Mouse (Mus musculus) kidney, postnatal 10 days (tissue): ENCODE results near the gene Pisd.
"Not testable (repeated sequence)": the region's sequence is repeated elsewhere in the genome, so short reads cannot be mapped to it uniquely, and the experiment has no call there.

Experiments used
- DNase-seq: peaks from one replicate; pipeline ENCODE4 v3.0.0; 2021; ENCODE audit warnings: mixed read lengths

Pisd gene

DNA sequence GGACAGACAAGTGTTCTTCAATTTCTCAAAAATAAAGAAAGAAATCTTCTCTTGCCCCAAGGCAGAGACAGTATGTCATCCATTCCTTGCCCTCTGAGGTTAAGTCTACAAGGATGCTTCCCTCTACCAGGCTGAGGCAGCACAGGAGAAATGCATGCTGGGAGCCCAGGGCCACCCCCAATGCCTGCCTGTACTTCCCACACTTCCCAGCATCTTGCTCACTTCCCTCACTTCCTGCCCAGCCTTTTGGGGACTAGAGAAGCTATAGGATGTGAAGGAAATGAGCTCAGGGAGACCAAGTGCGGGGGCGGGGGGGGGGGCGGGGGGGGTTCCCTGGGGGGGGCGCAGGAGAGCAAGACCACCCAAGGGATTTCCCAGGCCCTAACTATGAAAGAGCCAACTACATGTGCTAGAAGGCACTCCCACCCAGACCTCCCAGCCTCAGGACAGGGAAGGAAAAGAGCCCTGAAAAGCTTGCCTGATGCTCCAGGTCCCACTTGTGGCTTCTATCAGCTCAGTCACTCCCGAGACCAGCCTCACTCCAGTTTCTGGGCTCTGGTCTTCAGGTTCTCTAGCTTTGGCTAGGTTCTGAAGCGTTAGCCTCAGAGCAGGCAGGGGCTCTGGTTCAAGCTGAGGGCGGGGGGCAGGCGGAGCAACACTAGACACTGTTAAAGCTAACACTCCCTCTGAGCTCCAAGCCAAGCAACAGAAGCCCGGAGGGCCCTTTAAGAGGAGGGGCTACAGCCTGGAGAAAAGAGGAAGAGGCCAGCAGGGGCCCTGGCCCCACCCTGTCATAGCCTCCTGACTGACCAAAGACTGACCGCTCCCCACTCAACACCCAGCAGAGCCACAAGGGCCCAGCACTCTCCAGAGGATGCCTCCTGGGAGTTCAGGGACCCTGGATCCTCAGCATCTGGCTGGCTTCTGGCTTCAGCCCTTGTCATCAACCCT lies 39.5 kb downstream of the Pisd start:
- DNase-seq = peak; percentile 88

DNA sequence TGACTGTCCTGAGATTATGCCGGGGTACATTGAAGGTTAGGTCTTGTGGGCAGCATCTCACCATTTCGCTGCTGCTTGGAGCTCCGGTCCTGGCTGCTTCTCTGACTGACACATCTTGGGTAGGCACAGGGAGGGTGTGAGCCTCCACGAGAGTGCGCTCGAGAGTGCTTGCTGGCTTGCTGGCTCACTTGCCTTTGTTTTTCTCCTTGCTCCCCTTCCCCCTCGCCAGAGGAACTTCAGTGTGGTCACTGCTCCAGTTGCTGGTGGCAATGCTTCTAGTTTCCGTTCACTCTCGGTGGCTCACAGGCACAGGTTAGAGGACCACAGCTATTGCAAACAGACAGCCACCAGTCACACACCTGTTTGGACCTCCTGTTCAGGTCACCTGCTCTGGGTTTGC lies 43.3 kb downstream of the Pisd start:
- DNase-seq = peak; percentile 26

DNA sequence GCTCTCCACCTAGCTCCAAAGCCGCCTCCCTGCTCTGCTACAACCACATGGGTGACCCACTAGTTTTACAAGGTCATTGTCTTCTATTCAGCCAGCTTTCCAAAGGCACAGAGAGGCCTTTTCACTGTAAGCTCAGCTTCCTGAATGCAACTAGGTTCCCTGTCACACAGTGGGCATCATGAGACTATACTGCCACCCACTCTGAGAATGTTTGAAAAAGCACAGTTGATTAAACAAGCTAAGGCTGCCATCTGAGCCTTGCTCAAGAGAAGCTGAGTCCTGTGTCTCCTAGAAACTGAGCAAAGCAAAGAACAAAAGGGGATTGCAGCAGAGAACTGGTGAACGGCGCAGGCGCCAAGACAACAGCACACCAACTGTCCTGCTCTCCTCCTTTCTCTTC lies 44.1 kb downstream of the Pisd start:
- DNase-seq = not testable (repeated sequence)

DNA sequence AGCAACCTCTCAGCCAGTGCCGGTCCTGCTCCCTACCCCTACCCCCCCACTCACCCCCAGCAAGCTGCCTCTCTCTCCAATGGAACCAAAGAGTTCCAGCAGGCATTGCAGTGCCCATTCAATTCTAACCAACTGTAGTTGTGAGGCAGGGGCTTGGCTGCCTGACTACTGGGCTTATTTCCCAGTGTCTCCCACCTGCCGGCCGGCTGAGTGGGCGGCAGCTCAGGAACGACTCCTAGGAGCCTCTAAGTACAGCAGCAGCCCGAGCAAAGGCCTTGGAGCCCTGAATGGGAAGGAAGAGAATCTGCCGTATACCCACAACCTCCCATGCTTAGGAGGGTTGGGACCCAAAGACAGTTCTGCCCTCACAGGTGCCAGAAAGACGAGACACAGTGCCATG lies 44.6 kb downstream of the Pisd start:
- DNase-seq = not testable (repeated sequence)

DNA sequence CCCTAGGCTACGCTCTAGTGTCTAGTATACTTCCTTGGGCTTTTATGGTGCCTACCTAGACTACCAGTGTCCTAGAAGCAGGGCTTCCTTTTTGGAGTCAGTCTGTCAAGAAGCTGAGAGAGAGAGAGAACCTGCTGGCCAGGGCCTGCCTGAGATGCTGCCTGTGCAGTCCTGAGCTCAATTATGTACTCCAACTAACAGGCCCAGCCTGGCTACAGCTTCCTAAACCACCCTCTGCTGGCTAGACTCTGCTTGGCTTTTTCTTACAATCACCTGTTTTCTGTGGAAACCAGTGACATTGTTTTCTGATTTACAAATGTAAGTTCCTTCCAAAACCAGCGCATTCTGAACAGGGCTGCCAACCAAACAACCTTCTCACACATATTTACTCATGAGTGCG lies 45.3 kb downstream of the Pisd start:
- no peak for DNase-seq

DNA sequence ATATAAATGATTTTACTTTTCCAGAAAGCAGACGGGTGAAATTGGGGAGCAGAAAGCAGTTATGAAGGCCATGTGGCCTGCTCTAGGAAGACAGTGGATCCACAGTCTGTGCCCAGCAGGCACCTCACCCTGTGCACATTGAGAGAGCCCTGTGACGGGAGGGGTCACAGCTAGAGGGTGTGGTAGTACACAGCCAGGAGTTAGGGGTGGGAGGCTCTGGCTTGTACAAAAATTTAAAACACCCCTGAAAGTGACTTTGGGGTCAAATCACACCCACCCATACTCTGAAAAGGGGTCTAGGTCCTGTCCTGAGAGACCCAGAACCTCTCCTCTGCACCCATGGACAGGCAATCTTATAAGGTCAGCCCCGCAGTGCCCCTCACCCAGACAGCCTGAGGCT lies 48.7 kb downstream of the Pisd start:
- not testable (repeated sequence) for DNase-seq

DNA sequence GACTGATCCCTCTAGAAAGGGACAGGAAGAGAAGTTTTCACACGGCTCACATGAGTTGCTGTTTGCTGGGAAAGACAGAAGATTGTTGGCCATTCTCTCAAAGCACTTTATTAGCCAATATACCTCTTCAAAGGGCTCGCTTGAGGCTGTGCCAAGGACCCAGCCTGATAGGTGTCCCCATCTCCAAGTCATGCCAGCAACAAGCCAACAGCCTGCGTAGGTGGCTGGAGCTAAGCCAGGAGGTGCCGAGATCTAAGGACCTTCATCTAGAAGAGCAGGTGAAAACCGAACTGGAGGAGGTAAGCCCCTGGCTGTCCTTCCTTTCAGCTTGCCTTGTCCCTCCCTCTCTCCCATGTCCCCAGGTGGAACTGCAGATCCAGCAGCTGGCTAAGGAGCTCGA lies 49.7 kb downstream of the Pisd start:
- DNase-seq = no peak

DNA sequence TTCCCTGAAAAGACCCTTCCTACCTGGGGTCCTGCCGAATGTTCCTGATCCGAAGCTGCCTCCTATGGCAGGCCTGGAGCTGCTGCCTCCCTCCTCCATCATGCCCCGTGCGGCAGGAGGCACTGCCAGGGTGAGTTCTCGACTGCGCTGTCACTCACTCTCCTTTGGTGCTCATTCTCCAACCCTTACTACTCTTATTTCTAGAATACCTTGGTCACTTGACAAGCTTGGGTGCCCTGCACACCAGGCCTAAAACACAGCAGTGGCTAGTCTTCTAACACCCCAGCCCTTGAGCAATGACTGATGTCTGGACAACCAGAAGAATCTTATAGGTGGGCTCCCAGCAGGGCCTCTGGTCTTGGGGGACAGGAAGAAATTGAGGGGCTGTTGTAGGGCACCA lies 51.6 kb downstream of the Pisd start:
- not testable (repeated sequence) for DNase-seq

DNA sequence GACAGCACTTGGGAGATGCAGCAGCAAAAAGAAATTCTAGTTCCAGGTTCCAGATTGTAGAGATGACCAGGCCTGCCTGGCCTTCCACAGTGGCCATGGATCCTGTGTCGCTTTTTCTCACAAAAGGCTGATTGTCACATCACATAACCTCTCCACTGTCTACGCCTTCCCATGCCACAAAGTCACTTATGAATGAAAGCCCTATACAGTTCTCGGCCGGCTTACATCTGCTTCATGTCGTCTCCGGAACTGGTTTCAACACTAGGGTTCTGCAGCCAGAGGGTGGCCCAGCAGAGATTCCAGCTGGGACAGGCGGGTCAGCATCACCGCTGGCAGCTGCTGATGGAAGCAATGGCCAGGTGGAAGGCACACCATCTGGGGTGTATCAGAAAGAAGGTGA lies 56.6 kb downstream of the Pisd start:
- DNase-seq = no peak

DNA sequence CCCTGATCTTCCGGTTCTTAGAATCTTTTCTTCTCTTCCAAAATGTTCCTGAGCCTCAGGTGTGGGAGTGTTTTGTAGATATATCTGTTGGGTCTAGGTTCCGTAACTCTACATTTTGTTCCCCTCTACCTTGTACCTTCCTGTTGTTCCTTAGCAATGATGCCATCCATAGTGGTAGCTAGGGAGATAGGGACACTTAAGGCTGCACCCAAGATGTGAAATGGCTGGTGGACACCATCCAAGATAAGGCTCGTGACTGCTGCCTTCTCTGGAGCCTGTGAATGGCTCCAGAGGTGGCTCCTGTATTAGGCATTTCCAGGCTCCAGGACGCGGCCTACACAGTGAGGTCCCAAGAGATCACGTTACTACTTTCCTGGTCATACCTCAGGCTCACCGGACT lies 57.1 kb downstream of the Pisd start:
- DNase-seq = no peak

DNA sequence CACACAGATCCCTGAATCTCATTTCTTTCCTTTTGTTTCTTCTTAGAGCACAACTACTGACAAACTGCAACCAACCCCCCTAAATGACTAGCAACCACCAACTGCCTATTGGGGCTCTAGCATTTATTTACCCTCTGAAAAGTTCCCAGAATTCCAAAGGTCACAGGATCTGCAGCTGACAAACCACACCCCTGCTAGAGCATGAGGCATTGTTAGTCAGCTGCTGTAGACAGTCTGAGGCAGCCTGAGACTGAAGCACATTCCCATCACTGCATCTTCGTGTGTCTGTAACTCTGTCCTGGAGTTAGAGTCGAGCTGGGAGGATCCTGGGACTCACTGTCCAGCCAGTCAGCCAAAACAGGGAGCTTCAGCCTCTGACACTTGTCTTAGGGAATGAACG lies 60.0 kb downstream of the Pisd start:
- not testable (repeated sequence) for DNase-seq

DNA sequence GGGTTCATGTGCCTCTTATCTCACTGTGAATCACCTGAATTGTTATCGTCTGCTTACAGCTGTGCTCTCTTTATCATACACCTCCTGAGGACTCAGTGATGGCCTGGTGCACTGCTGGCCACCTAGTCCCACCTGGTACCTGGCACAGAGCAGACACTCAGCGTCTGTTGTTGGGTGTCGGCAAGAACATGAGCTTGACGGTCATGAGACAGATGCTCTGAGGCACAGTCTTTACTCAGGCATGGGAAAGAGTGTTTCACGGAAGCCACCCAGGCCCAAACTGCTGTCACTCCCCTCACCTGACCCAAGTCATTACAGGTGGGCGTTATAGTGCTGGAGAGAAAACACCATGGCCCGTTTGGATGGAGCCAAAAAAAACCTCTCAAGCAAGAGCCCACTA lies 61.5 kb downstream of the Pisd start:
- DNase-seq = no peak

DNA sequence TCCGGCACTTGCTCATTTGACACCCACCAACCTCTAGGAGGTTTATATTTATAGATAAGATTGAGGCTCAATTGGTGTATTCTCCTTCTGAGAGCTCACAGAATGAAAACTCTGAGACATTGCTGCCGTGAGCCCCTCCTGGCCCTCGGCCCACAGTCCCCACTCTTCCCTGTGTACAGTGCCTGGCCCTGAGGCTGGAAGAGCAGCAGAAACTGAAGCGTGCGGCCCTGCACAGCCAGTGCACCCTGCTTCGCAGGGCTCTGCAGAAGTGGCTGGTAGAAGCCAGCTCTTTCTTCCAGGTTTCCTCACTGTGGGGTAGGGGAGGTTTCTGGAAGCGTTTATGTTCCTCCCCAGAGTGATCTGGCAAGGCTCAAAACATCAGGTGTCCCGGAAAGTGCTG lies 62.7 kb downstream of the Pisd start:
- DNase-seq = not testable (repeated sequence)

DNA sequence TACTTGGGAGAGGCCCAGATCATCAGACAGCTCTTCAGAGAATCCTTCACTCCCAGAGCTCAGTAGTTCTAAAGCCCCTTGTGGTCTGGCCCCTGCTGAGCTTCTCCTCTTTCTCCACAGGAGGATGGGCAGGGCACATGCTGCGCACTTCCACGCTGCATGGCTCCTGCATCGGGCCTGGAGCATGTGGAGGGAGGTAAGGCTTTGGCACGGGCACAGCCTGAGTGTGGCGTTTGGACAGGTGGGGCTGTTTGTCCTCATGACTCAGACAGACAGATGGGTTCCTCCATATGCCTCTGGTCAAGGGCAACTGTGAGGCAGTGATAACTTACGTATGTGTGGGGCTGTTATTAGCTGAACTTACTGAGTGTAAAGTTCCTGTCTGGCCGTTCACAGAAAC lies 63.2 kb downstream of the Pisd start:
- DNase-seq = no peak

DNA sequence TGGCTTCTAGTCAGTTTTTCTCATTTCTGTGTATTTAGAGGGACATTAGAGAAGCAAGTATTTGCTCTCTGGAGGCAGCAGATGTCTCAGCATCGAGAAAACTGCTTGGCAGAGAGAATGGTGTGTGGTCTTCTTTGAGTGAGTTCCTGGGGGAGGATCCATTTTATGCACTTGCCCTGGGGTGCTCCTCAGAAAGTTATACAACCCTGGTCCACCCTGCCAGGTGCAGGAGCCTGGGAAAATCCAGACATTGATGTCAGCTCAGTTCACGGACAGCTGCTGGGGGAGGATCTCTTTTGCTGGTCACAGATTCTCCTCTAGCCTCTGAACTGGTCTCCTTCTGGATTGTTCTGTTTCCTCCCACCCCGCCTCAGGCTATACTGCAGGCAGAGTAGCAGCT lies 64.1 kb downstream of the Pisd start:
- no peak for DNase-seq

DNA sequence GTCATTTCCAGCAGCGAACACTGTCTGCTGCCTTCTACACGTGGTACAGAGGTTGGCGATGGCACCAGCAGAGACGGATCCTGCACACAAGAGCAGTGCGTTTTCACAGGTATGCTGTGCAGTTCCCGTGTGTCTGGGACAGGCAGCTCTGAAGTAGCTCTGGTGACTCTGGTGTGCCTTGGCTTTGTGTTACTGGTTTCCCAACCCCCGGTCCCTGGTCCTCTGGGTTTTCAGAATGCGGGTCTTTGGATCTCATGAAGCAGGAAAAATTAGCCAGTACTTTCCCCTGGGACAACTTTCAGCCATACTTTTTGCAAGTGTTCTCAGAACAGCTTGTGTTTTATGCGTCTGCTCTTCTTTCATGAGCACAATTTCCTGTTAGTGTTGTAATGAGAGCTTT lies 65.0 kb downstream of the Pisd start:
- no peak for DNase-seq

DNA sequence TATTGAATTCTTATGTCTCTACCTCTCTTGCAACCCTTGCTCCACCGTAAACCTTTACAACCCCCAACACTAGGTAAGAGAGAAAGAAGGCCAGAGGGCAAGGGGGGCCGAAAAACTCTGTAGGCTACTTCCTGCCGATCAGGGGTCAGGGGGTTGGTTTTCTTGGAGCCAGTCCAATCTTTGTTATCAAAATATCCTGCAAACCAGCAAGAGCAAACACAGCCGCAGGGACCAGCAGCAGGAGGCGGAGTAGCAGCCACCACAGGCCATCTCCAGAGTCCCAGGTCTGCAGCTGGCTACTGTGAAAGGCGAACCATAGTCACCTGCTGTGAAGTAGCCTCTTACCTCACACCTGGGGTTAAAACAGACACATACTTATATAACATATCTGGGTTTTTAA lies 66.5 kb downstream of the Pisd start:
- DNase-seq = peak; percentile 26

DNA sequence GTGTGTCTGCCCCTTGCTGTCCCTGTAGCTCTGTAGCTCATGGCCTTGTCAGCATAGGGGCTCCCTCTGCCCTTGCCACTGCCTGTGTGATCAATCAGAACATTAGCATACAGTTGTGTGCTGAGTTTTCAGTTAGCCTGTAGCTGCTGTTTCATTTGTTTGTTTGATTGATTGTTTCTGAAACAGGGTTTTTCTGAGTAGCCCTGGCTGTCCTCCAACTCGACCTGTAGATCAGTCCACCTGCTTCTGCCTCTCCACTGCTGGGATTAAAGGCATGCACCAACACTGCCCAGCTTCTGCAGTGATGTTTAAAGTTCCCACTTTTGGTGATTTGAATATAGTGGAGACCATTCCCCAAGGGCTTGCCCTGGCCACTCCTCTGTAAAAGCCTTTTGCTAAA lies 67.7 kb downstream of the Pisd start:
- no peak for DNase-seq

DNA sequence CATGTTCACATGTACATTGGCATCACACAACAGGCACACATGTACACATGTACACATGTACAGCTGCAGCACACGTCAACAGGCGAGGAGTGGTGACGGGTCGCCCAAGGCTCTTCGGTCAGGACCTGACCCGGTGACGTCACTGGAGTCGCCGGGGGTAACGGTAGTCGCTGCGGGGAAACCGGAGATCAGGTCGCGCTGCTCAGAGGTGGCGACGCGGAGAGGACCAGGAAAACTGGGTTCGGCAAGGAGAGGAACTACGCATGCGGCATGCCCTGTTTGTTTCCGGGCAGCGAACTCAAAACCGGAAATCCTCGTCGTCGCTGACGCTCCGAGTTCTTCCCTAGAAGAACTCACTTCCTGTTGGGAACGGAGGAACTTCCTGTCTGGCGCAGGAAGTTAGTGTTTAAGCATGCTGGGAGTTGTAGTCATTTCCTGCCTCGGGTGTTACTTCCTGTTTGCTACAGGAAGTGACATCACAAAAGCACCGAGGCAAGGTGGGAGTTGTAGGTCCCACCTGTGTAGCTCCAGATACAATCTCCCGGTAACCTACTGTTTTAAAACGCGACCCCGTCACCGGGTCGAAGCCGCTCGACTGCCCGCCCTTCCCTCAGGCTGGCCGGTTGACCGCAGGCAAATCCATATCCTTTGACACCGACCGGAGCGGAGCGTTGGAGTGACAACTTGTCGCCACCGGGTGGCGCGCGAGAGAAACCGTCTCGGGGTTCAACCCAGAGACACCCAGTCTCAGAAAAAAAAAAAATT lies 71.6 kb downstream of the Pisd start:
- DNase-seq = peak; percentile 92

DNA sequence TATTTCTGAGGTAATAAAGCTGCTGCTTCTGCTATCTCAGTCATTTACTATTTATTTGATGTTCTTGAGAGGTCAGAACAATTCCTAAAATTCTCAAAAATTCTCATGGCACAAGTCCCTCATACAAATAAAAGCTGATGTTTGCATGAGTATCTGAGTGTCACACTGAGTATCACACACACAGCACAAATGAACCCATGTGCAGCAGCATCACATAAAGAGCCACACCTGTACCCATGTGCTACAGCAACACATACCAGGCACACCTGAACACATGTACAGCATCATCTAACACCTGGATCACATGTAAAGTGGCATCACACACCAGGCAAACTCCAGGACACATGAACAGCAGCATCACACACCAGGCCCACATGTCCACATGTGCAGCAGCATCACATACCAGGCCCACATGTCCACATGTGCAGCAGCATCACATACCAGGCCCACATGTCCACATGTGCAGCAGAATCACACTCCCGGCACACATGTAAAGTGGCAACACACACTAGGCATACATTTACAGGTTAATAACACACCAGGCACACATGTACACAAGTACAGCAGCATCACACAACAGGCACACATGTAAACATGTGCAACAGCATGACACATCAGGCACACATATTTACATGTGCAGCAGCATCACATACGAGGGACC lies 72.3 kb downstream of the Pisd start:
- DNase-seq = no peak

DNA sequence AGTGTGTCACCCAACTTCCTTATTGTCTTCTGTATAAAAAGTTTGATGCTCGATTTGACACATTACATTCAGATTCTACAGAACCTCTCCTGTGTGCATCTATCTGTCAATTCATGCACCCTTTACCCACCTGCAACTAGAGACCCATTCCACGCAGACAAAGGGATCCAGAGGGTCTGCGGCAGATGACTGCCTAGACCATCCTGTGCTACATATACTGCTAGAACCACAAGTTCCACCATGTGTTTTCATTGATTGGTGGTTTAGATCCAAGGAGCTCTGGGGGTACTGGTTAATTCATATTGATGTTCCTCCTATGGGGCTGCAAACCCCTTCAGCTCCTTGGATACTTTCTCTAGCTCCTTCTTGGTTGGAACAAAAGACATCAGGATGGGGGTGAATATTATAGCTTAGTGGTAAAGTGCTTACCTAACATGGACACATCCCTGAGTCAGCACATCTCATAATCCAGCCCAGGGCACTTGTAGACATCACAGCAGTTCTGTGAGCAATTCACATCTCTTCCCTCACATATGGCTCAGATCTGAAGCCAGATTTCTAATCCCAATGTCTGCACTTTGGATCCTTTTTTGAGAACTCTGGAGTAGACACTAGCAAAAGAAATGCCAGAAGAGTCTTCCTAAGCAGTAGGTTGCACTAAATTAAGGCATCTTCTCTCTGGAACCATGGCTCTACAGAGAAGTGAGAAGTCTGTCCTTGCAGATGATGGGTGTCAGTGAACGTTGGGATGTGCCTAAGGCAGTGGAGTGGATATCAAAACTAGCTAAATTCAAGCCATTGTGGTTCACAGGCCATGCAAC lies 73.0 kb downstream of the Pisd start:
- no peak for DNase-seq

DNA sequence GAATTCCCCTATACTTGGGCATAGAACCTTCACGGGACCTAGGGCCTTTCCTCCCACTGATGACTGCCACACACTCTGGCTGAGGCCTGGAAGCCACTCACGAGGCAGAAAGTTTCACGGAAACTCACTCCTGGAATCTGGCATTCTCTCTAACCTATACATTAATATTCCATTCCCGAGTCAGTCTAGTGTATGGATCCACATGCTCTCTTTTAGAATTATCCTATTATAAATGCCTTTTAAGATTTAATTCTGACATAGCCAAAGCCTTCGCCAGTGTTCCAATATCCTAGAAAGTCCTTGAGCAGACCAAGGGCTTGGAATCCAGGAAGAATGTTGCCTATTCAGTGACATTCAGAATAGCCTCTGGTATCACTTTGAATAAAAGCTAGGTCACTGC lies 74.0 kb downstream of the Pisd start:
- DNase-seq = no peak
